Mouse (Mus musculus): ENCODE data around the gene Capn13. TPM values are rescaled to one million over a fixed set of nuclear protein-coding genes. Genes with fewer than 3 reads are reported as not detected.
"Not testable (repeated sequence)": the region's sequence is repeated elsewhere in the genome, so short reads cannot be mapped to it uniquely, and the experiment has no call there.

The Capn13 gene
- total RNA-seq, 2 experiments from 2014 or later: not detected

- intact Hi-C loops (cut with DNase I): loop anchor here (5.0 kb wide), 2 partner anchors 127 to 202 kb away; no protein-coding TSS in a partner anchor
These were observed 101.7 kb downstream of the Capn13 start for GRCm38 (mm10) chr17:73298981-73299380.

GRCm38 (mm10) chr17:73296855-73297254, 103.8 kb downstream of the Capn13 start:
- DNase-seq (ENCODE audit: low spot score in 2 of 2): peak; percentile 62 to 73
- intact Hi-C loops (cut with DNase I): loop anchor here (1.0 to 5.0 kb wide), 5 partner anchors 125 to 498 kb away; no protein-coding TSS in a partner anchor

More at GRCm38 (mm10) chr17:73298981-73299380, 101.7 kb downstream of the Capn13 start:
- DNase-seq (ENCODE audit: low spot score in 2 of 2): no peak

GRCm38 (mm10) chr17:73293237-73293636, 107.4 kb downstream of the Capn13 start:
- intact Hi-C loops (cut with DNase I): no loop called here
- no peak for DNase-seq (ENCODE audit: low spot score in 2 of 2)

GRCm38 (mm10) chr17:73284301-73284700, 116.4 kb downstream of the Capn13 start:
- no peak for DNase-seq (ENCODE audit: low spot score in 2 of 2)
- intact Hi-C loops (cut with DNase I): no loop called here

- DNase-seq (ENCODE audit: low spot score in 2 of 2); intact Hi-C loops (cut with DNase I): not testable (repeated sequence)
These were observed 118.0 kb downstream of the Capn13 start for GRCm38 (mm10) chr17:73282702-73283101.

GRCm38 (mm10) chr17:73277770-73278169, 122.9 kb downstream of the Capn13 start:
- intact Hi-C loops (cut with DNase I): no loop called here
- no peak for DNase-seq (ENCODE audit: low spot score in 2 of 2)

GRCm38 (mm10) chr17:73275066-73275465, 125.6 kb downstream of the Capn13 start:
- DNase-seq (ENCODE audit: low spot score in 2 of 2): no peak

GRCm38 (mm10) chr17:73273809-73274208, 126.9 kb downstream of the Capn13 start:
- no peak for DNase-seq (ENCODE audit: low spot score in 2 of 2)
- intact Hi-C loops (cut with DNase I): no loop called here

More at GRCm38 (mm10) chr17:73275066-73275465, 125.6 kb downstream of the Capn13 start:
- intact Hi-C loops (cut with DNase I): no loop called here

- intact Hi-C loops (cut with DNase I): no loop called here
- DNase-seq (ENCODE audit: low spot score in 2 of 2): peak; percentile 75 to 95
These were observed 128.7 kb downstream of the Capn13 start for GRCm38 (mm10) chr17:73271797-73272600.

GRCm38 (mm10) chr17:73270871-73271796, 129.5 kb downstream of the Capn13 start:
- peak in 1 of 2 experiments; percentile 20 for DNase-seq (ENCODE audit: low spot score in 2 of 2)

GRCm38 (mm10) chr17:73263077-73263501, 137.6 kb downstream of the Capn13 start:
- intact Hi-C loops (cut with DNase I): no loop called here
- DNase-seq (ENCODE audit: low spot score in 2 of 2): peak; percentile 81 to 94

More at GRCm38 (mm10) chr17:73270871-73271796, 129.5 kb downstream of the Capn13 start:
- intact Hi-C loops (cut with DNase I): no loop called here

GRCm38 (mm10) chr17:73262558-73262957, 138.1 kb downstream of the Capn13 start:
- intact Hi-C loops (cut with DNase I): no loop called here
- DNase-seq (ENCODE audit: low spot score in 2 of 2): no peak

GRCm38 (mm10) chr17:73259258-73259657, 141.4 kb downstream of the Capn13 start:
- intact Hi-C loops (cut with DNase I); DNase-seq (ENCODE audit: low spot score in 2 of 2): not testable (repeated sequence)

- no peak for DNase-seq (ENCODE audit: low spot score in 2 of 2)
- intact Hi-C loops (cut with DNase I): no loop called here
These were observed 142.0 kb downstream of the Capn13 start for GRCm38 (mm10) chr17:73258620-73259019.

Measured in left cerebral cortex, postnatal 14 days (tissue).